Mouse (Mus musculus) forebrain, embryonic 15.5 days (tissue): ENCODE results near the gene Coro1c. TPM values are rescaled to one million over a fixed set of nuclear protein-coding genes. Genes with fewer than 3 reads are reported as not detected.

Experiments
- ATAC-seq: fragments of 200-750 bp; cut with Nextera tagmentation; replicated peaks from 2 replicates; pipeline ENCODE4 v1.8.0; 2017; ENCODE audit warnings: mild to moderate bottlenecking, moderate TSS enrichment, moderate library complexity
- H3K27ac ChIP-seq: fragments of 300-500 bp; sonication (generic); replicated peaks from 2 replicates; pipeline ENCODE4 v1.5.1; 2015; ENCODE audit warnings: mild to moderate bottlenecking, inconsistent platforms
- H3K27me3 ChIP-seq: fragments of 300-500 bp; sonication (generic); 2 replicates; pipeline ENCODE4 v1.6.1; 2015; ENCODE audit warnings: inconsistent platforms
- H3K36me3 ChIP-seq: fragments of 300-500 bp; sonication (generic); 2 replicates; pipeline ENCODE4 v1.6.1; 2015; ENCODE audit warnings: mild to moderate bottlenecking, inconsistent platforms
- H3K4me1 ChIP-seq: fragments of 300-500 bp; sonication (generic); 2 replicates; pipeline ENCODE4 v1.6.1; 2015; ENCODE audit warnings: inconsistent platforms
- H3K4me2 ChIP-seq: fragments of 300-500 bp; sonication (generic); replicated peaks from 2 replicates; pipeline ENCODE4 v1.6.1; 2015; ENCODE audit warnings: mild to moderate bottlenecking, inconsistent platforms
- H3K4me3 ChIP-seq: fragments of 300-500 bp; sonication (generic); 2 replicates; pipeline ENCODE4 v1.5.1; 2015; ENCODE audit warnings: mild to moderate bottlenecking, inconsistent platforms
- H3K9ac ChIP-seq: fragments of 300-500 bp; sonication (generic); replicated peaks from 2 replicates; pipeline ENCODE4 v1.6.1; 2015; ENCODE audit warnings: mild to moderate bottlenecking, inconsistent platforms
- H3K9me3 ChIP-seq: fragments of 300-500 bp; sonication (generic); 2 replicates; pipeline ENCODE4 v1.6.1; 2016; ENCODE audit warnings: inconsistent platforms
- WGBS: fragments of 180-500 bp; shearing (Covaris S2); methylation state at CpG from one replicate; pipeline ENCODE4 v1.1.7; 2015; ENCODE audit warnings: mixed read lengths; 5-methylcytosine and 5-hydroxymethylcytosine counted together
- polyA plus RNA-seq: library from polyadenylated mRNA; unstranded; fragments of >200 nt; fragmentation: Nextera tagmentation; extraction: Ambion mirVana; gene quantifications from 2 replicates; pipeline ENCODE4 v1.2.1, GENCODE M21; 2015

Gene Coro1c
- polyA plus RNA-seq, 1 experiment from 2014 or later = 224 TPM

DNA sequence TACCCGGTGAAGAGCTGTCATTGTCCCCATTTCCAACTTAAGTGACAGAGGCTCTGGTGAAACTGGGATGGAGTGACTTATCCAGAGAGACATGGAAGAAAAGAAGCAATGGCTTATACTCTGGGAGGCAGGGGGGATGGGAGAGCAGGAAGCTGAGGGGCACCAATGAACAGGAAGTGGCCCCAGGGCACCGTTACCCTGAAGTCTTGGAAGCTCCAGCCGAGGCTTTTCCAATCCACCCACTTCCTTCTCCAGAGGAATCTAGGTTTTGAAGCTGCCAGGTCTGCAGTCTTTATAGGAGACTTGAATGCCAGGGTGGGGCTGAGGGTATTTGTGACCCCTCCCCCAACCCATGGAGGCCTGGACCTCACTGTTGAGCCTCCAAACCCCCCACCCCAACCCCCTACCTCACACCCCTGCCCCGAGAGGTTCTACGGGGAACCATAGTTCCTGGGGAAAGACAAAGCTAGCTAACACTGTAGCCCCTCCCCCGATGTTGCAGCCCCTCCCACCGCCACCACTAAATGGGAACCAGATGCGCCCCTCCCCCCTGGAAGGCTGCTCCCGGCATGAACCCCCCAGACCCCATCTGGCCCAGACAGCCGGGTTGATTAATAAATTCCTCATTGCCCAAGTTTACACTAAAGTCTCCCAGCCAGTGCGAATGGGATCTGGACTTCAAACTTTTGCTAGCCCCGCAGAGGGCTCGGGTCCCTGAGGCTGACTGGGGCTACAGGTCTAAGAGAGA, 112.0 kb downstream of the Coro1c start:
- H3K27ac ChIP-seq = no peak overlapping the region
- H3K4me3 ChIP-seq = no peak overlapping the region
- H3K9ac ChIP-seq = no peak overlapping the region
- no peaks in the 10 kb centered on the region for H3K27me3 ChIP-seq
- H3K4me2 ChIP-seq = no peak overlapping the region
- H3K36me3 ChIP-seq = no peaks in the 10 kb centered on the region
- ATAC-seq = no peak
- no peaks in the 10 kb centered on the region for H3K9me3 ChIP-seq
- 9% methylated on average over 13 of the region's 13 CpGs for WGBS
- H3K4me1 ChIP-seq = peaks cover 7% of the 10 kb centered on the region

Other genes with a start within 250 kb of the Coro1c start
- not detected in 2 replicates for gene 1700069L16Rik, start 184.0 kb downstream of the Coro1c start, polyA plus RNA-seq
- gene Ficd, start 173.0 kb downstream of the Coro1c start, polyA plus RNA-seq = 7.8 and 9.0 TPM in 2 replicates
- 57.6 and 58.7 TPM in 2 replicates for gene Sart3, start 136.2 kb downstream of the Coro1c start, polyA plus RNA-seq
- gene Iscu, start 136.0 kb downstream of the Coro1c start, polyA plus RNA-seq = 87.4 and 94.1 TPM in 2 replicates
- gene Tmem119, start 108.2 kb downstream of the Coro1c start, polyA plus RNA-seq = 4.9 and 5.1 TPM in 2 replicates
- gene Selplg, start 76.1 kb downstream of the Coro1c start, polyA plus RNA-seq = 1.8 TPM in 2 replicates
- 12.8 and 13.8 TPM in 2 replicates for gene Ssh1, start 85.1 kb upstream of the Coro1c start, polyA plus RNA-seq
- not detected in 2 replicates for gene Dao, start 94.9 kb upstream of the Coro1c start, polyA plus RNA-seq
- gene Usp30, start 156.7 kb upstream of the Coro1c start, polyA plus RNA-seq = 18.4 and 20.4 TPM in 2 replicates
- 81.8 and 87.2 TPM in 2 replicates for gene Svop, start 182.8 kb upstream of the Coro1c start, polyA plus RNA-seq
- 6.2 and 7.3 TPM in 2 replicates for gene Alkbh2, start 219.5 kb upstream of the Coro1c start, polyA plus RNA-seq
- gene Ung, start 221.6 kb upstream of the Coro1c start, polyA plus RNA-seq = 22.7 and 25.8 TPM in 2 replicates
- 1.6 and 3.0 TPM in 2 replicates for gene Acacb, start 237.8 kb upstream of the Coro1c start, polyA plus RNA-seq